Mouse (Mus musculus): ENCODE data around the gene Matn3. TPM values are rescaled to one million over a fixed set of nuclear protein-coding genes. Genes with fewer than 3 reads are reported as not detected.

The Matn3 gene
- total RNA-seq (2022) = under 1 TPM in 1 of 4 experiments, not detected in 3; 0.14 TPM

- DNase-seq (ENCODE audit: low spot score in 2 of 2) = peak in 1 of 2 experiments; percentile 15
These were observed at the start of gene Matn3 for GRCm38 (mm10) chr12:8947714-8948464. Gene Matn3, plus strand, starts transcription at chr12:8947929.

GRCm38 (mm10) chr12:8898879-8899785 is 48.6 kb upstream of the Matn3 start:
- DNase-seq (ENCODE audit: low spot score in 2 of 2) = no peak

- DNase-seq (ENCODE audit: low spot score in 2 of 2) = no peak
These were observed 47.5 kb upstream of the Matn3 start for GRCm38 (mm10) chr12:8900107-8900698.

- DNase-seq (ENCODE audit: low spot score in 2 of 2) = no peak
These were observed 46.6 kb upstream of the Matn3 start for GRCm38 (mm10) chr12:8900919-8901663.

- DNase-seq (ENCODE audit: low spot score in 2 of 2) = no peak
These were observed 45.8 kb upstream of the Matn3 start for GRCm38 (mm10) chr12:8901934-8902333.

GRCm38 (mm10) chr12:8902479-8902878 is 45.2 kb upstream of the Matn3 start:
- no peak for DNase-seq (ENCODE audit: low spot score in 2 of 2)

GRCm38 (mm10) chr12:8912860-8913685 is 34.7 kb upstream of the Matn3 start:
- DNase-seq (ENCODE audit: low spot score in 2 of 2) = no peak

- no peak for DNase-seq (ENCODE audit: low spot score in 2 of 2)
These were observed 33.9 kb upstream of the Matn3 start for GRCm38 (mm10) chr12:8913701-8914340.

- peak in 1 of 2 experiments; percentile 14 for DNase-seq (ENCODE audit: low spot score in 2 of 2)
These were observed 31.4 kb upstream of the Matn3 start for GRCm38 (mm10) chr12:8916378-8916777.

- DNase-seq (ENCODE audit: low spot score in 2 of 2) = no peak
These were observed 28.5 kb upstream of the Matn3 start for GRCm38 (mm10) chr12:8919231-8919630.

GRCm38 (mm10) chr12:8920996-8921393 is 26.7 kb upstream of the Matn3 start:
- no peak for DNase-seq (ENCODE audit: low spot score in 2 of 2)

GRCm38 (mm10) chr12:8921394-8922368 is 26.0 kb upstream of the Matn3 start, which contains the start of gene Laptm4a:
Gene Laptm4a, plus strand, starts transcription at chr12:8921664.
- peak; percentile 93 to 98 for DNase-seq (ENCODE audit: low spot score in 2 of 2)

- peak in 1 of 2 experiments; percentile 21 for DNase-seq (ENCODE audit: low spot score in 2 of 2)
These were observed 25.2 kb upstream of the Matn3 start for GRCm38 (mm10) chr12:8922369-8923124.

GRCm38 (mm10) chr12:8923125-8923410 is 24.7 kb upstream of the Matn3 start:
- DNase-seq (ENCODE audit: low spot score in 2 of 2) = no peak

- DNase-seq (ENCODE audit: low spot score in 2 of 2) = no peak
These were observed 24.1 kb upstream of the Matn3 start for GRCm38 (mm10) chr12:8923603-8924002.

- DNase-seq (ENCODE audit: low spot score in 2 of 2) = no peak
These were observed 20.1 kb upstream of the Matn3 start for GRCm38 (mm10) chr12:8927652-8928051.

- DNase-seq (ENCODE audit: low spot score in 2 of 2) = no peak
These were observed 19.0 kb upstream of the Matn3 start for GRCm38 (mm10) chr12:8928766-8929165.

- DNase-seq (ENCODE audit: low spot score in 2 of 2) = no peak
These were observed 16.6 kb upstream of the Matn3 start for GRCm38 (mm10) chr12:8931083-8931482.

All from left cerebral cortex, adult 8-10 months (tissue).